Mouse (Mus musculus) brain, embryonic 14.5 days (tissue): ENCODE data around the gene Glrx5. TPM values are rescaled to one million over a fixed set of nuclear protein-coding genes. Genes with fewer than 3 reads are reported as not detected.

ENCODE experiments used
- DNase-seq: peaks from one replicate; pipeline ENCODE4 v3.0.0-alpha.2; 2011; ENCODE audit warnings: low read depth
- CTCF ChIP-seq: fragments of 200-500 bp; IDR thresholded peaks from 2 replicates; pipeline ENCODE4 v1.5.1; 2012; ENCODE audit warnings: inconsistent platforms, mild to moderate bottlenecking, moderate library complexity, borderline replicate concordance; ENCODE audit not compliant: insufficient read depth, insufficient read length; ENCODE audit errors: extremely low read depth
- POLR2A ChIP-seq: fragments of 200-500 bp; IDR thresholded peaks from 2 replicates; pipeline ENCODE4 v1.6.1; 2012; ENCODE audit warnings: mild to moderate bottlenecking, inconsistent platforms, borderline replicate concordance; ENCODE audit not compliant: poor library complexity, insufficient read depth, insufficient read length, severe bottlenecking; ENCODE audit errors: extremely low read depth
- polyA plus RNA-seq: library from polyadenylated mRNA; depleted of rRNA; stranded (reverse); fragments of >200 nt; gene quantifications from 2 replicates; pipeline ENCODE4 v1.2.3, GENCODE M21; 2012; rRNA removed

Glrx5 gene
- polyA plus RNA-seq, 1 experiment, result 71.3 TPM

DNA sequence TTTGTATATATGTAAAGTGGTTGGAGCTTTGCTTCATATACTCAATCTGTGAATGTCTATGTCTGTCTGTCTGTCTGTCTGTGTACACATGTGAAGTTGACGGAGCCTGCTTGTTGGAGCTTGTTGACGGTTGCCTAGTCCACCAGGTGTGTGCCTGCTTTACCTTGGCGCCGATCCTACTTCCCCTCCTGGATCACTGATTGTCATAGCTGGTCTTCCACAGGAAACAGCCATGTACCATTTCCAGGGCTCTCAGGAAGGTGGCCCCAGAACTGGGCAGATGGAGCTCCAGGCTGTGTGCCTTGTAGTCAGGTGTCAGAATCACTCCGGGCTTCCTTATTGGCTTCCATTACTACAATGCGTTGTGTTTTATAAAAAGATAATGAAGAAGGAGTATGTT lies 54.3 kb downstream of the Glrx5 start:
- DNase-seq, result no peak
- TF ChIP-seq CTCF (no peak), POLR2A (no peak)

DNA sequence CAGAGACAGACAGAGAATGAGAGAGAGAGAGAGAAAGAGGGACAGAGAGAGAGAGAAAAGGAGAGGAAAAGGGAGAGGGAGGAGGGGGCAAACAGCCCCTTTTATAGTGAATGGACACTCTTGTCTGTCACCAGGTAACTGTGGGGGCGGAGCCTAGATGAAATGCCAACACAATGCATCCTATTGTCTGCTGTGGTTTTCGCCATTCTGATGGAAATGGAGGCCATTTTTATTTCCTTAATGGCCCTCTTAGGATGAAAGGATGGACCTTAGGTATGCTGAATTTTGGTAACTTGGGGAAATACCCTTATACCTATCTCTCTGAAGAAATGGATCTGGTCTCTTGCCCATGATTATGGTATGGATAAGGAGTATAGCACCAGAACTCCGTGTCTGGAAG lies 54.9 kb downstream of the Glrx5 start:
- no peak for DNase-seq

DNA sequence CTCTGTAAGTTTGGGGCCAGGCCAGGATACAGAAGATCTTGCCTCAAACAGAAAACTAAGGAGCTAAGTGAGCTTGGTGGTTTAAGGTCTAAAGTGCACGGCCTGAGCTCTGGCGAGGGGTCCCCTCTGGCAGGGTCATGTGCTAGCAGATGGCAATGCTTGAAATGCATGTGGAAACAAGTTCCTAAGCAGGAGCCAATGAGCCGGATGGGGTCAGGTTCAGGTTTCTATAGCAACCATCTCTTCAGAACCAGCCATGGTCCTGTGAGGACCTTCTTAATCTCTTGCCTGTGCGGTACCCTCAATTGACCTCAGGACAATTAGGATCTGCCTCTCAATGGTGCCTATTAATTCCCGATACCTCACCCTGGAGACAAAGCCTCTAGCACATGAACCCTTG lies 56.7 kb downstream of the Glrx5 start:
- TF ChIP-seq POLR2A, result no peak
- no peak for TF ChIP-seq CTCF
- no peak for DNase-seq

More for the DNA sequence above, 54.9 kb downstream of the Glrx5 start:
- no peak for TF ChIP-seq CTCF
- no peak for TF ChIP-seq POLR2A

DNA sequence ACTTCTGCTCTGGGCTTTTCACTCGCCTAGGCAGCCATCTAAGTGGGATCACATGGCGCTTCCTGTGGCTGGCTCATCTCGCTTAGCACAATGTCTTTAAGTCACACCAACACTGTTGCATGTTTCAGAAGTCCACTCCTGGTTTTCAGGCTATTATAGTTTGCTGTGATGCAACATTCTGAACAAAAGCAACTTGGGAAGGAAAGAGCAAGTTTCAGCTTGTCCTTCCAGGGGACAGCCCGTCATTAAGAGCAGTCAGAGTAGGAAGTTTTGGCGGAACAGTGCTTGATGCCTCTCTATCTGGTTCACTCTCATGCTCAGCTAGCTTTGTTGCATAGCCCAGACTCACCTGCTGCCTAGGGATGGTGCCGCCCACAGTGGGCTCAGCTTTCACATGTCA lies 59.1 kb downstream of the Glrx5 start:
- no peak for TF ChIP-seq CTCF
- no peak for TF ChIP-seq POLR2A
- no peak for DNase-seq

Other genes with a start within 250 kb of the Glrx5 start
- 2.1 and 3.2 TPM in 2 replicates for gene Clmn, start 167.6 kb upstream of the Glrx5 start, polyA plus RNA-seq
- 0.34 and 0.44 TPM in 2 replicates for gene Syne3, start 22.9 kb upstream of the Glrx5 start, polyA plus RNA-seq
- 0.08 and 0.14 TPM in 2 replicates for gene Tcl1b2, start 113.3 kb downstream of the Glrx5 start, polyA plus RNA-seq
- gene Tcl1b1, start 127.0 kb downstream of the Glrx5 start, polyA plus RNA-seq, result not detected in 2 replicates
- gene Tcl1b5, start 143.7 kb downstream of the Glrx5 start, polyA plus RNA-seq, result not detected in 2 replicates
- not detected in 2 replicates for gene Tcl1b3, start 158.4 kb downstream of the Glrx5 start, polyA plus RNA-seq
- not detected in 2 replicates for gene Tcl1b4, start 169.3 kb downstream of the Glrx5 start, polyA plus RNA-seq
- not detected in 2 replicates for gene Tcl1, start 190.1 kb downstream of the Glrx5 start, polyA plus RNA-seq